8 mouse cellular contexts compared by ENCODE assay signal in genomic region chr12:8351025-8351903, GRCm38 (mm10). TPM values are rescaled to one million over a fixed set of nuclear protein-coding genes. Genes with fewer than 3 reads are reported as not detected.
A peak's percentile ranks its signal among the peaks of the same experiment; 100 is the strongest.
DNase-seq lines count a peak whose midpoint lies in the region; TF ChIP-seq lines count a peak whose summit lies in the region.

No protein-coding gene starts in this region.

- no peaks in the 10 kb centered on the region for H3K36me3 ChIP-seq in testis, adult 2 months (ENCODE audit: control insufficient read depth, insufficient read depth, low read length)

- TF ChIP-seq CTCF in testis, adult 2 months (IDR thresholded peaks at IDR 0.05; ENCODE audit: control insufficient read depth, insufficient read depth, insufficient replicate concordance, low read depth, low read length), result no peak

- peak overlapping the region; percentile 18 for H3K27ac ChIP-seq in testis, adult 2 months (ENCODE audit: control insufficient read depth, insufficient read depth, low read depth, low read length)

- no peaks in the 10 kb centered on the region for H3K27me3 ChIP-seq in testis, adult 2 months (ENCODE audit: control insufficient read depth, insufficient read depth, low read length)

- no peak for TF ChIP-seq POLR2A in testis, adult 2 months (IDR thresholded peaks at IDR 0.05; ENCODE audit: control insufficient read depth, low read depth, low read length)

- H3K4me1 ChIP-seq in testis, adult 2 months (ENCODE audit: control insufficient read depth, insufficient read depth, low read length), result peaks cover 4% of the 10 kb centered on the region

- no peak overlapping the region for H3K4me3 ChIP-seq in testis, adult 2 months (ENCODE audit: control insufficient read depth, low read depth, low read length)

- DNase-seq in testis, postnatal 14 days (ENCODE audit: low spot score), result no peak
- DNase-seq in heart, adult 9 months (ENCODE audit: low spot score in 2 of 2), result peak; percentile 83 to 87
- peak; percentile 61 to 88 for DNase-seq in kidney, postnatal 25 days
- peak; percentile 63 for DNase-seq in skeletal muscle tissue, adult 2 months (ENCODE audit: low read depth, low spot score)
- no peak for DNase-seq in cerebellum, adult 11-12 months
- DNase-seq in thymus, postnatal 0 days (ENCODE audit: low spot score), result no peak
- no peak for DNase-seq in urinary bladder, postnatal 14 days (ENCODE audit: low spot score)

RNA-seq across cellular contexts. Expression of gene Hs1bp3, which starts 38.0 kb away (rescaled TPM):
- polyA plus RNA-seq in testis, adult 2 months (2012; rRNA removed), result 1.5 and 1.8 TPM in 2 replicates
- 4.8 and 6.2 TPM in 2 replicates for polyA plus RNA-seq in thymus, postnatal 0 days (2015; fragmentation: Nextera tagmentation; extraction: Ambion mirVana)

RNA-seq across cellular contexts. Expression of gene Gdf7, which starts 49.5 kb away (rescaled TPM):
- polyA plus RNA-seq in testis, adult 2 months (2012; rRNA removed), result 0.06 and 0.18 TPM in 2 replicates
- 0.09 TPM in 1 of 2 replicates, not detected in the other for polyA plus RNA-seq in thymus, postnatal 0 days (2015; fragmentation: Nextera tagmentation; extraction: Ambion mirVana)

Comparison
In these comparisons a context has a peak if more than half of its experiments do, and no peak if none do; other contexts are left out.
1. DNase-seq: peak in heart, adult 9 months (2 of 2), kidney, postnatal 25 days (2 of 2) and skeletal muscle tissue, adult 2 months (single experiment); none in testis, postnatal 14 days (single experiment), cerebellum, adult 11-12 months (single experiment), thymus, postnatal 0 days (single experiment) and urinary bladder, postnatal 14 days (single experiment).